Mouse (Mus musculus) thymus, postnatal 25 days (tissue): ENCODE data around the gene 2310022A10Rik.
A peak's percentile ranks its signal among the peaks of the same experiment; 100 is the strongest.

Source experiments
- DNase-seq: peaks from one replicate; pipeline ENCODE4 v3.0.0; 2022

The 2310022A10Rik gene

GRCm38 (mm10) chr7:27591266-27592216, 38.5 kb downstream of the 2310022A10Rik start, which contains the start of gene Akt2:
Gene Akt2 (plus strand): TSS chr7:27591552.
- peak; percentile 96 for DNase-seq

GRCm38 (mm10) chr7:27592217-27592929, 39.3 kb downstream of the 2310022A10Rik start:
- DNase-seq = no peak

GRCm38 (mm10) chr7:27592934-27593645, 40.1 kb downstream of the 2310022A10Rik start:
- no peak for DNase-seq

- DNase-seq = no peak
Observed at GRCm38 (mm10) chr7:27596586-27597503, 43.8 kb downstream of the 2310022A10Rik start.

- no peak for DNase-seq
Observed at GRCm38 (mm10) chr7:27598053-27598452, 45.0 kb downstream of the 2310022A10Rik start.

GRCm38 (mm10) chr7:27601628-27602027, 48.6 kb downstream of the 2310022A10Rik start:
- no peak for DNase-seq

- DNase-seq = no peak
Observed at GRCm38 (mm10) chr7:27602161-27602560, 49.1 kb downstream of the 2310022A10Rik start.

- no peak for DNase-seq
Observed at GRCm38 (mm10) chr7:27602835-27603234, 49.8 kb downstream of the 2310022A10Rik start.

GRCm38 (mm10) chr7:27604661-27605348, 51.8 kb downstream of the 2310022A10Rik start:
- DNase-seq = no peak

- DNase-seq = no peak
Observed at GRCm38 (mm10) chr7:27605499-27606285, 52.7 kb downstream of the 2310022A10Rik start.

- DNase-seq = no peak
Observed at GRCm38 (mm10) chr7:27606481-27607254, 53.6 kb downstream of the 2310022A10Rik start.

- DNase-seq = no peak
Observed at GRCm38 (mm10) chr7:27607580-27607979, 54.5 kb downstream of the 2310022A10Rik start.

- no peak for DNase-seq
Observed at GRCm38 (mm10) chr7:27608130-27608529, 55.1 kb downstream of the 2310022A10Rik start.

GRCm38 (mm10) chr7:27609285-27609684, 56.3 kb downstream of the 2310022A10Rik start:
- no peak for DNase-seq

GRCm38 (mm10) chr7:27609688-27610087, 56.7 kb downstream of the 2310022A10Rik start:
- peak; percentile 16 for DNase-seq

GRCm38 (mm10) chr7:27610370-27610769, 57.3 kb downstream of the 2310022A10Rik start:
- DNase-seq = no peak

GRCm38 (mm10) chr7:27610871-27611270, 57.8 kb downstream of the 2310022A10Rik start:
- no peak for DNase-seq

- no peak for DNase-seq
Observed at GRCm38 (mm10) chr7:27612940-27613339, 59.9 kb downstream of the 2310022A10Rik start.

- DNase-seq = no peak
Observed at GRCm38 (mm10) chr7:27613751-27614499, 60.9 kb downstream of the 2310022A10Rik start.
